Mouse (Mus musculus): Measurements from ENCODE around the gene Fam71f2.

DNA sequence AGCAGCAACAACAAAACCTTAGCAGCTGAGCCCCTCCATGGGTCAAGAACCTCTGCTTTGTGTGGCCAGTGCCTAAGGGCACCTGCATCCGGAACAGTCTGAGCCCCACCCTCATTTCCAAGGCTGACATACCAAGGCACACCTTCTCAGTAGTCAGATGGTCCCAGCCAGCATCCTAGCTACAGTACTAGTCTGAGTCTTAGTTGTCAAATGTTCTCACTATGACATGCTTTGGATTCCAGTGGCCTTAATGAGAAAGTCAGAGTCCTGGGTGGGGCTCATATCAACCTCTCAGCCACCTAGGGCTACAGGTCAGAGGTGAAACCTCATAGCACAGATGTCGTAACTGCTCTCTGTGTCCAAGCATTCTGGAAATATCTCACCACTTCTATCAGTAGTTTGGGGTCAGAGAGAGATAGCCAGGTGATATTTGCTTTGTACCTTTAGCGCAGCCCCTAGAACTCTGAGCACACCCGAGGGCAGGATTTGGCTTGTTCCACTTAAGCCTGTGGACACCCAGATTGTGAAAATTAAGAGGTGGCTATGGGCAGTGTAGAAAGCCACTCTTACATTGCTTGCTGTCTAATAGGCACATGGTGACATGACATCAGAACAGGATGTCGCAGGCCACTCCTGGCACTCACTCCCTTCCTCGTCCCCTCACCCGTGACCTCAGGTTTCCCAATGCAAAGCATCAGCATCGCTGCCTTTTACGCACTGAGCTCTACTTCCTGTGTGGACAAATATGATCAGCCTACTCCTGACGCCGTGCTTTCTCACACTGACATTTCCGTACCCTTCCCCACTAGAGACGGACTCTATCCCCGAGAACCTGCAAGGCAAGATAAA, 33.9 kb upstream of the Fam71f2 start:
- TF ChIP-seq TAL1 (IDR thresholded peaks at IDR 0.05; ENCODE audit: low read length): no peak
- no peak for TF ChIP-seq GATA1 (IDR thresholded peaks at IDR 0.05; ENCODE audit: low read length)
